Mouse (Mus musculus) layer of hippocampus, postnatal 36 days (tissue): ENCODE data around the gene S100a13. TPM values are rescaled to one million over a fixed set of nuclear protein-coding genes. Genes with fewer than 3 reads are reported as not detected.
A peak's percentile ranks its signal among the peaks of the same experiment; 100 is the strongest.

Experiments
- DNase-seq, 2 experiments: peaks; one replicate each; pipeline ENCODE4 v3.0.0; 2022
- total RNA-seq, 2 experiments: library from RNA; stranded (reverse); gene quantifications; 2 replicates each; pipeline ENCODE4 v1.2.3; 2021

Gene S100a13
- total RNA-seq, 2 experiments from 2014 or later, result 21.1 to 26.4 TPM

DNA sequence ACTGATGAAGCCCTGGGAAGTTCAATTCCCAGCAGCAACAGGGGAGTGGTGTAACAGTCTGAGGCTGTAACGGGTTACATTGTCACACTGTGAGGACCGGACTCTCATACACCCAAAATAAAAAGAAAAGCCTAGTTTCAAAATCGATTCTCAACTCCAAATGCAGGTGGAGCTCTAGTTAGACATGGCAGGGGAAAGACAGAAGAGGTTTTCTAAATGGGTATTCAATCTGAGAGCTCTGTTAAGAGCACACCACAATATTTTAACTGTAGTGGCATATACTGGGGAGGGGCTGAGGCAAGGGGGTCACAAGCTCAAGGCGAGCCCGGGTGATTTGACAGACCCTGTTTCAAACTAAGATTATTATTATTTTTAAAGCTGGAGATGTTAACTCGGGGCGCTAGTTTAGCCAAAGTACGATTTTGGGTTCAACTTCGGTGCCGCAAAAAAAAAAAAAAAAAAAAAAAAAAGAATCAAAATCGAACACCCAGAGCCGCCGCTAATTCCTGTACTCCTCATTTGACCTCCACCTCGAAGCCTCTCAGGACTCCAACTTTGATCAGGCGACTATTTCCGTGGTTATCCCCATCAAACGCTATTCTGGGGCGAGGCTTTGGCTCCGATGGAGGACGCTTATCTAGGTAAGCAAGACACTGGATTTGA is 5.8 kb upstream of the S100a13 start:
- no peak for DNase-seq

- DNase-seq, result peak; percentile 98 to 99
Measured at GRCm38 (mm10) chr3:90508950-90509746, 5.1 kb upstream of the S100a13 start, which contains the start of gene Chtop. Chtop (minus strand) TSS chr3:90509498.

DNA sequence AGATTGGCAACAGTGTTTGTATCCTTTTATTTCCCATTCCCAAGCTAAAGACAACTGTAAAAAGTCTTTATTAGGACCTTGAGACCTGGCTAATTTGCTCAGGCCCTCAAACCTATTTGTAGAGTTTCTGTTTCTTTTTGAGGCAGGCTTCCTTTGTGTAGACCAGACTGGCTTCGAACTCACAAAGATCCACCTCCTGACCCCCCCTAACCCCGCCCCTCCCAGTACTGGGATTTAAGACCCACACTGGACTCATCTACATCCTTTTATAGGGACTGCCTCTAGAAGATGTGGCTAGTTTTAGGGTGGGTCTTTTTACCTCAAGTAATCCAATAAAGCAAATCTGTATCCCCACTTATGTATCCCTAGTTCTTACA is 4.5 kb upstream of the S100a13 start:
- DNase-seq, result no peak

DNA sequence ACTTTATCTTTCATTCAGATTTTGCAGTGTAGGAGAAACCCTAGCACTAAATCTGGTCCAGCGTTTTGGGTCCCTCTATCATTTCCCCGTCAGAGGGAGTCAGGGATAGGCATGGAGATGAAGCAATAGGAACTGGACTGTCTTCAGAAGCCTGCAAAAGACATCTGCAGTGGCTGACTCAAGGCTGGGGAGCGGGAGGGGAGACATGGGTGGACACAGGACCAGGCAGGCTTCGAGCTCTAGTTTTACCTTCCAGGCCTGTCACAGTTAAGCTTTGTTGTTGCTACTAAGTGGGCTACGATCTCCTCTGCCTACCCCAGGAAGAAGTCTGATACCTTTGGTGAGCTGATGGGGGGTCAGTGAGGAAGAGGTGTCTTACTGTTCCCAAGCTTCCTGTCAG is 2.0 kb upstream of the S100a13 start:
- no peak for DNase-seq

DNA sequence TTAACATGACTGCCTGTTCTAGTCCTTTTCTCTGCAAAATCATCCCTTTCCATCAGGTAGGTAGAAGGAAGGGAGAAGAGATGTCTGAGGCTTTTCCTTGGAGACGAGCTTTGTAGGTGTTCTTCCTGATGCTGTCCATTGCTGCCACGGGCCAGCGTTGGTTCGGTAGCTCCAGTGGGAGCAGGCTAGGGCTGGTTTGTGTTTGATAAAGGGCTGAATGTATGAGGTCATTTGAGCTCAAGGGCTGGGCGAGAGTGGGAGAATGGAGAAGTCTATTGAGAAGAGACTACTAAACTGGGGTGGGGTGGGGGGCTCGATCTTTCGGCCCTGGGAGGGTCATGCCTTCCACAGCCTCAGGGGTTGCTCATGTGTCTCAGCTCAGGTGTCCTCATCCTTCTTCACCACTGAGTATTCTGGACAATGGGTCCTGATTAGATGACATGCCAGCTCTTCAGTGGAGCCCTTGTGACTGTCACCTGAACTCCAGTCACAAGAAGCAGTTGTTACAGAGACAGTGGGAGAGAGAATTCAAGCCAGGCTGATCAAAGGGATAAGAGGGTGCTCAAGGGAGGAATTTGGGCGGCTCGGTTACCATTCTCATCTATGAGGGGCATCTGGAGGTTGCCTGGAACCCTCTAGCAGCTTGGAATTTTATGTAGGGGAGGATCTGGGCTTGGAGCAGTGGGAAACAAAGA is 1.1 kb upstream of the S100a13 start:
- no peak for DNase-seq

GRCm38 (mm10) chr3:90514691-90515090 is 456 bp downstream of the S100a13 start:
- DNase-seq, result no peak

- DNase-seq, result no peak
Measured at GRCm38 (mm10) chr3:90515242-90515641, 1.0 kb downstream of the S100a13 start.

GRCm38 (mm10) chr3:90515789-90516188 is 1.6 kb downstream of the S100a13 start:
- DNase-seq, result no peak

GRCm38 (mm10) chr3:90517711-90518110 is 3.5 kb downstream of the S100a13 start:
- no peak for DNase-seq

DNA sequence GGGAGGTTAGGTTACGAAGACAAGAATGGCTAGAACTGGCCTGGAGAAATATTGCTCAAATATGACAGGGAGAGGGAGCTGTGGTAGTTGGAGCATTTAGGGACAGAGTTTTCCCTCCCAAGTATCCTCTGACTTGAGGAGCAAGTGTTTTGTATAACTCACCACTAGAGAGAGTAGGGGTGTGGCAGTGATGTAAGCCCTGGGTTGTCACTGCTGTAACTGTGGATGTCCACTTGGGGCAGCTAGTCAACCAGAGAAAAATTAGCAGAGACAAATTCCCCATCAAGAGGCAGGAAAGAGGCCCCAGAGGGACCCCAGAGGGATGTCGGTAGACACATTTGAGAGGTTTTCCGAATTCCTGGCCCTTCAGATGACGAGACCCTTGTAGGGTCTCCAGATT is 11.2 kb downstream of the S100a13 start:
- DNase-seq, result no peak

DNA sequence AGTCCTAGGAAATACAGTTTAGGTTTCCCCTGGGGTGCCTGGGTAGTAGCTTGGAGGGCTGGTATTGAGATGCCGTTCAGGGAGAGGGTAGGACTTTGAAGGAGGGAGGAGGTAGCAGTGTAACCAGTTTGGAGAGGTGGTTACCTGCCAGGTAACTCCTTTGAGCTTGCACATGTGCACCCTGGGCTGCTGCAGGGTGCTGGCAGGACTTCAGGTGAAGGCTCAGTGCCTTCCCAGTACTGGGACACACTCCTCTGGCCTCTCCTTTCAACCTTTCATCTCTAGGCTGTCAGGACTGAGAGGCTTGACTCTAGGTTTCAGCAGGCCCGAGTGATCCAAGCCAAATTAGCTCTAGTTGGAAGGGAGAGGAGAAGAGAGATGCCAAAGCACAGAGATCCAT is 11.8 kb downstream of the S100a13 start:
- no peak for DNase-seq

DNA sequence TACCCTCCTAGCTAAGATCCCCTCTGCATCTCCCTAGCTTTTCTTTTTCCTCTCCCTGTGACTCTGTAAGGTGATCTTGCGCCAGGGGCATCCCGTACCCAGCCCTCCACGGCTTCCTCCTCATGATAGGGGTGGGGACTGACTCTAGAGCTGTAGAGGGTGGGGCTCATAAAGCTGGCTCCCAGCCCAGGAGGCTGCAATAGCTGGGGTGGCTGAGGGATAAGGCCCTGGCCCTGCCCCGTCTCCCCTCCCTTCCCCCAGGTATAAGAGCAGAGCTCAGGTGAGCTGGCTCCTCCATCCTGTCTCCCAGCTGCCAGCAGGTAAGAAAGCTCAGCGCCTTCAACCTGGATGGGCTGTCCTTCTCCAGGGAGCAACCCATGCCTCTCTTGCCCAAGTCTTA is 12.3 kb downstream of the S100a13 start, which contains the start of gene S100a14:
Gene S100a14 (plus strand): TSS at position 277 of the 400 bp plus-strand sequence.
- DNase-seq, result no peak

- no peak for DNase-seq
Measured at GRCm38 (mm10) chr3:90527291-90527873, 13.1 kb downstream of the S100a13 start.

GRCm38 (mm10) chr3:90531713-90532112 is 17.5 kb downstream of the S100a13 start:
- DNase-seq, result no peak

DNA sequence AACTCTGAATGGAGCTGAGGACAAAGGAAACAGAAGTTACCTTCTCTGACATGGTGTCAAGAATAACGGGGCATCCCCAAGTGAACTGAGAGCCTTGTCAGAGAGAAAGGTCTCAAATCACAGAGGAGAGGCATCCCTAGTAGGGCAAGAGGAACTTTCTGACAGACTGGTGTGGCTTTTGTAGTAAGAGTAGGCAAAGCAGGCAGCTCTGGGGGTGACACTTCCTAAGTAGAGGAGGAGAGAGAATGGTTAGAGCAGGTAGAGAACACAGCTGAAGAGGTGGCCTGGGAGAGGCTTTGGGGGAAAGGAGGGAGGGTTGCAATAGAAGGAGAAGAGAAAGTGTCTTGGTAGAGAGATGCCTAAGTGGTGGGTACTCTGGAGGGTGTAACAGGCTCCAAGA is 21.2 kb downstream of the S100a13 start:
- DNase-seq, result no peak

DNA sequence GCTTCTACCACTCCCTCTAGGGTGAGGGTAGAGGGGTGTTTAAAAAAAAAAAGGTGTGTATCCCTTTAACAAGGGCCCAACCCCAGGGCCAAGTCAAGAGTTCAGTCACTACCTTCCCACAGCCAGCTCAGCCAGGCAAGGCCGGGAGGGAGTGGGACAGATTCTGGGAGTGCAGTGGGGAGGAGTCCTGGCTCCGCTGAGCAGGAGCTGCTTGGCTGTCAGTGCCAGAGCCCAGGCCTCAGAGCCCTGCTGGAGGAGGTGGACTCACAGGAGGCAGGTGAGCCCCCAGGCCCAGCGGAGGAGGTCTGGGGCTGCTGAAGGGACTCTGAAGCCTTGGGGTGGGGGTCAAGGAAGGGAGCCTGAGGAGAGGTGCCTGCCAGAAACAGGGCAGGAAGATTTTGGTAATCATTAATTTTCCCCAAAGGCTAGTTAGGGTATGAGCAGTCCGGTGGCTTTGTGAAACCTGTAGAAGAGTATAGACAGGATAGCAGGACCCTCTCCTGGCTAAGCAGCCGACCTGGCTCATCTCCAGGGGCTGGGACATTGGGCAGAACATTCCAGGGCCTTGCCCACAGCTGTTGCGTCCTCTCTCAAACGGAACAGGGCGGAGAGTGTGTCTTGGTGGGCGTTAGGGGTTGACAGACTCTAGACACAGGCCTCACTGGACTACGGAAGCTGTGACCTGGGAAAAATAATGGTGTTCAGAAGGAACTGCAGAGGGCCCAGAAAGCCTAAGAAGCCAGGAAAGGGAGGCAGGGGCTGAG is 23.1 kb downstream of the S100a13 start, which contains the start of gene S100a16:
Gene S100a16 (plus strand): TSS at position 114 of the 764 bp plus-strand sequence.
- DNase-seq, result peak in 1 of 2 experiments; percentile 57

- DNase-seq, result no peak
Measured at GRCm38 (mm10) chr3:90537905-90538296, 23.7 kb downstream of the S100a13 start.

DNA sequence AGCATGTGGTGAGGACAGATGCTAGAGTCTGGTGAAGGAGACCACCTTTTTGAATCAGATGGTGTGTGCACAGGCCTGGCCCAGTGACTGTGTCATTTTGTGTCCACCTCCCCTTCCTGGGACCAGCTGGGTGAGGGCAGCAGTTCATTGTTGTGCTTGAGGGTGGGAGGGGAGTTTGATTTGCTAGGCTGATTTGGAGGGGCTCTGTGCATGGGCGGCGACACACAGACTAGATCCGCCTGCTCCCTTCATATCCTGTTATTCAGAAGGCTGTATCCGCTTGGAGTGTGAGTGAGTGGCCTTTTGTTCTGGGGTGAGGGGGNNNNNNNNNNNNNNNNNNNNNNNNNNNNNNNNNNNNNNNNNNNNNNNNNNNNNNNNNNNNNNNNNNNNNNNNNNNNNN is 26.7 kb downstream of the S100a13 start:
- DNase-seq, result peak; percentile 23 to 40

- DNase-seq, result no peak
Measured at GRCm38 (mm10) chr3:90549676-90550420, 35.6 kb downstream of the S100a13 start.

DNA sequence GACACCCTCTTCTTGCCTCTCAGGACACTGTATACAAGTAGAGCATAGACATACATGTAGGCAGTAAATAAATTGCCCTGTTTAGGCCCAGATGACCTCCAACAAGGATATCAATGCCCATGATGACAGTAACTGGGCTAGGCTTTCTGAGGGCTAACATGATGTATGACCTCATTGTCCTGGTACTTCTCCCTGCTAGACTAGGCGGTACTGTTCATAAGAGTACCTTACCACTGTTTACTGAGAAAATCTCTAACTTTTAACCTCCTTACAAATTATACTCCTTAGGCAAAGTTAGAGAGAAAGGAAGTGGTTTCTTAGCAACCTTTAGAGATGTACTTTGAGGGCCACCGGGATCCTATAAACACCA is 36.2 kb downstream of the S100a13 start:
- DNase-seq, result no peak

GRCm38 (mm10) chr3:90552231-90552630 is 38.0 kb downstream of the S100a13 start:
- no peak for DNase-seq
